Mouse (Mus musculus): ENCODE measurements around the gene Olfr766-ps1.

DNA sequence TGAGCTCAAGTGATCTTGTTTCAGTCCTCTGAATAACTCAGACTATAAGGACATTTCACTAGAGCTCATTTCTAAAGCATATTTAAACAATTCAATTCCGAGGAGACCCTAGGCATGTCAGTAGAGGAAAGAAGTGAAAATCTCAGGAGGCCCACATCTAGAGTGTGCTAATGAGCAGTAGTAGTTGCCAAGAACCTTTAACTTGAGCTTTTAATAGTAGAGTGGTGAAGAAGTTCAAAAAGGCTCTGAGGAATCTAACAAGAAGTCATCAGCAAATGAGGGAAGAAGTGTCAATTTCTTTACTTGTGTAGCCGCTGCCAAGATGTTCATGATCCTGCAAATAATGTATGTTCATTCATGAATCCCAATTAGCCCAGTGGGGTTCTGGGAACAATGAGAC is at the start of gene Olfr766-ps1:
- TF ChIP-seq CTCF (IDR thresholded peaks at IDR 0.05; ENCODE audit: low read depth) (no peak), EP300 (IDR thresholded peaks at IDR 0.05; ENCODE audit: low read depth) (no peak)
